Mouse (Mus musculus): Measurements from ENCODE around the gene Ppp1r18. TPM values are rescaled to one million over a fixed set of nuclear protein-coding genes. Genes with fewer than 3 reads are reported as not detected.

Gene Ppp1r18
- 100 to 1,000 TPM; 291 to 293 TPM for total RNA-seq (2023)

DNA sequence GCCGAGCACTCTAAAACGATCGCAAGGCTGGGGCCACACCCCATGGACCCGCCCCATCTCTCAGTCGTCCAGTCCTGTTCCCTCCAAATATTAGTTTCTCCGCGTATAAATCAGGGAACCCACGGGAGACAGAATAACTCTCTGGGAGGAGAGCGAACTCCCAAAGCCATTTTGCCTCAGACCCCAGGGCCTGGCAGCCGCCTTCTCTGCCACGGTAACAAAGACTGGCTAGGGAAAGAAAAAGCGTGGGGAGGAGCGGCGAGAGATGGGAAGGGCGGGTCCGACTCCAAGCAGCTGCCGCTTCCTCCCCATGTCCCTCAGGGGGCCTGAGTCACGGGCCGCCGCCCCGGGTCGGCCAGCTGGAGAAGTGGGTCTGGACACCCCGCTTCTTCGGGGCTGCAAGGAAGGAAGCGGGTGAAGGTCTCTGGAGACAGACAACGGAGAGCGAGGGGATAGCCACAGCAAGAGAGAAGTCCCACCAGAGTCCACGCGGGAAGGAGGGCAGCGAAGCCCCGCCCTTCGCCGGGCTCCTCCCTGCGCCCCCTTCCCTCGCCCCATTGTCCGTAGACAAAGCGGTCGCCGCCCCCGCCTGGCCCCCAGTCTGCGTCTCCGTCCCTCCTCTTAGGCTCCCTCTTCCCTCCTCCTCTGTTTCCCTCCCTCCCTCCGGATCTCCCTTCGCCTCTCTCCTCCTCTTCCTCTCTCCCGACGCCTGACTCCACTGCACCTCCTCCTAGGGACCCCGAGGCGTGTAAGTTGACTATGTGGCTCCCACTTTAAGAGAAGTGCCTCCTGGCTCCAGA lies at the start of gene Ppp1r18:
Gene Ppp1r18 (plus strand): TSS at position 113 of the 800 bp plus-strand sequence.

DNA sequence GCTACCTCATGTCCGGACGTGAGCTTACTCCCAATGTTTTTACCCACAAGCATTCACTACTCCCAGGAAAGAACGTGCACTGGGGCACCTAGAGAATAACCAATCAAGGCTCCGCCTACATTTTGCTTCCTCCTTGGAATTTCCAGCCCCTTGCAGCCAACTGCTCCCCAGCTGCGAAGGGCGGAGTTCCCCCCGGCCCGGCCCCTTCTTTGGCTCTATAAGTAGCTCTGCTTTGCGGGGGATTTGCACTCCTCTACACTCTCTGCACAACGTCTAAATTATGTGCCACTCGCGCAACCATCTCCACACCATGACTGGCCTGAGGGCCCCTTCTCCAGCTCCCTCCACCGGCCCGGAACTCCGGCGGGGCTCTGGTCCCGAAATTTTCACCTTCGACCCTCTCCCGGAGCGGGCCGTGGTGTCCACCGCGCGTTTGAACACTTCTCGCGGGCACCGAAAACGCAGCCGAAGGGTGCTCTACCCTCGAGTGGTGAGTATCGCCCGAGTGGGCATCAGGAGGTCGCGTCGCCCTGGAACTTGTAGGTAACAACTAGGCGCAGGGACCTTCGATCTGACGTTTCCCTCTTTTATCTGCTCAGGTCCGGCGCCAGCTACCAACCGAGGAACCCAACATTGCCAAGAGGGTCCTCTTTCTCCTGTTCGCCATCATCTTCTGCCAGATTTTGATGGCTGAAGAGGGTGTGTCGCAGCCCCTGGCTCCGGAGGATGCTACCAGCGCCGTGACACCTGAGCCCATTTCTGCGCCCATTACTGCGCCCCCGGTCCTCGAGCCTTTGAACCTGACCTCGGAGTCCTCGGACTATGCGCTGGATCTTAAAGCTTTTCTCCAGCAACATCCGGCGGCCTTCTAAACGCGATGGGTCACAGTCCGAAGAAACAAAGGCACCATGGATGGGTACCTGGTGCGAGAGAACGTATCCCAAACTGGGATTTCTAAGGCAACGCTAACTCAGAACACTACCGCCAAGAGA lies 43.7 kb upstream of the Ppp1r18 start, which contains the start of gene Ier3:
Gene Ier3 (plus strand): TSS at position 246 of the 992 bp plus-strand sequence.

DNA sequence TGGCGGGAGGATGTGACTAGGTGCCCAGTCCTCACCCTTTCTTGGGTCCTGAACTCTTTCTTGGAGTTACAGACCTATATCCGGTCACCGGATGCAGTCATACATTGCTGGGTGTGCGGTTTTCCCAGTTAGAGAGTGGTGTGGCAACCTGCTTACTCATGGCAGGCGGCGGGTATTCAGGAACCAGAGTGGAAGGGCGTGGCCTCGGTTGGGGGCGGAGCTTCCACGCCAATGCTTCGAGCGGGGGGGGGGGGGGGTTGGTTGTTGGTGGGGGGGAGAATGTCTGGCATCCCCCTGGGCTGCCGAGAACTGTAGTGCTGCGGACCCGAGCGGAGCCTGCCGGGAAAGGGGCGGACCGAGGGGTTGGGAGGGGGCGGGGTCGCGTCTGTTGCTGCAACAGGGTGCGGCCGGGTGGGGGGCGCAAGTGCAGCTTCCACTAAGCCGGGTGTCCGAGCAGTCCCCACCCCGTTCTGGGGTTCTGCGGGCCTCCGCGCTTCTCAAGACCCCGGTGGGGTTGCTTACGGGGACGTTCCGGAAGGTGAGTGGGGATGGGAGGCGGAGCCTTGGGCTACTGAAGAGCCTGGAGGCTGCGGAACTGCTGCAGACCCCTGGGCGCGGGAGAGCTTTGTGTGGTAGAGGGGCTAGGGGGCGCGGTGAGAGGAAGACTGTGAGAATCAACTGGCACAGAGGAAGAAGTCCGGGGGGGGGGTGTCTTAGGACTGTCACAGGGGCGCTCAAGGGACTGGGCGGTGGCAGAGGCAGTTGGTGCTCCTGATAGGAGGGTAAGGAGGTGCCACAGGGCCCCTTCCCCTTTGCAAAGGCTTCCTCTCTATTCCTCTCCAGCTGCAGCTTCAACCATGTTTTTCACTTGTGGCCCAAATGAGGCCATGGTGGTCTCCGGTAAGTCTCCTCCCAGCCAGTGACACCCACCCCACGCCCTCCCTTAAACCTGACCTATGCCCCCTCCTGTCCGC lies 42.1 kb upstream of the Ppp1r18 start, which contains the start of gene Flot1:
Gene Flot1 (plus strand): TSS at position 267 of the 974 bp plus-strand sequence.

DNA sequence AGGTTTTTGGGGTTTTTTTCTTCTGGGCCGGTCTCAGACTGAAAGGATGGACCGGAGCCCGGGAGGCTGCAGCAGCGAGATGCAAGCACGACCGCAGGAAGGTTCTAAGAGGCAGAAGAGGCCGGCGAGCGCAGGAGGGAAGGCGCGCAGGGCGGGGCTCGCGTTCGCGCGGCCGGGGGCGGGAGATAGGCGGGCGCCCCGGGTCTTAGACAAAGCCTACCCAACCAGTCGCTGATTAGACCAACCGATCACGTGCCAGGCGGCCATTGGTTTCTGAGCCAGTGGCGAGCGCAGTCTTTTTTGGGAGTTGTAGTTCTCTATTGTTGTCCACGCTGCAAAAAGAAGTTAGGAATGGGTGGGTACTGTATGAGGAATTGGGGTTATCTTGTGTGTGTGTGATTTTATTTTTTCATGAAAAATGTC lies 27.3 kb upstream of the Ppp1r18 start, which contains the start of gene Tubb5:
Gene Tubb5 (minus strand): TSS at position 185 of the 423 bp plus-strand sequence.

DNA sequence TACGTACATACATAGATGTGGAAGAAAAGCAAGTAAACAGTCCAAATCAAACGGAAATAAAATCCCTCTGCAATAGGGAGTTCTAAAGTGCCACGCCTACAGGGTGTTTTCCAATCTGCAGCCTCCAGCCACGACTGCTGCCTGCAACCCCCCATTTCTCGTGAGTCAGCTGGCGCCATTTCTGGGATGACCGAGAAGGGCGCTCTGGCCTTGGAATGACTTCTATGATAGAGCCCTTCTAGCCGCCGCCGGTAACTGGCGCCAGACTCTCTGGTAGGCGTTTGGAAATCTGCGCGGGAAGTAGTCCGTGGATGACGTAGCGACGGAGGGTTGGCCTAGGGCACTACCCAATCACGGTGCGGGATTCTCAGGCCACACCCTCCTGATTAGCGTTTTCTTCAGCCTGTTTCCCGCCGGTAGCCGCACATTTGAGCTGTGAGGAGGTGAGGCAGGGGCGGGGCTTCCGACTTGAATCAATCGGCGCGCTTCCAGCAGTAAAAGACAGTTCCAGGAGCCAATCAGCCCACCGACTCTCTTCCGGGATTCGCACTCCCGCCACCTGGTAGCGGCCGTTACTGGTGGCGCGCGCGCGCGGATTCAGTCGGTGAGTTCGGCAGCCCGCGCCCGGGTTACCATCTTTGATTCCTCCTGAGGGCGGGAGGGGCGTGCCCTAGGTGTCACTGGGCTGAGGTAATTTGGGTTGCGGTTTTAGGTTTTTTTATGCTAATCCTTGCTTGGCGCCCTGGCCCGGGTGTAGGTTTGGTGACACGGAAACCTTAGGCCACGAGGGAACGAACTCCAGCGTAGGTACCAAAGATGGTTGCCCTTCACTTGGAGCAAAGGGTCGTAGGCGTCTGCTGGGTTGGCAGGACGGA lies 24.1 kb upstream of the Ppp1r18 start, which contains the start of gene Mdc1:
Gene Mdc1 (plus strand): TSS at position 440 of the 875 bp plus-strand sequence.

DNA sequence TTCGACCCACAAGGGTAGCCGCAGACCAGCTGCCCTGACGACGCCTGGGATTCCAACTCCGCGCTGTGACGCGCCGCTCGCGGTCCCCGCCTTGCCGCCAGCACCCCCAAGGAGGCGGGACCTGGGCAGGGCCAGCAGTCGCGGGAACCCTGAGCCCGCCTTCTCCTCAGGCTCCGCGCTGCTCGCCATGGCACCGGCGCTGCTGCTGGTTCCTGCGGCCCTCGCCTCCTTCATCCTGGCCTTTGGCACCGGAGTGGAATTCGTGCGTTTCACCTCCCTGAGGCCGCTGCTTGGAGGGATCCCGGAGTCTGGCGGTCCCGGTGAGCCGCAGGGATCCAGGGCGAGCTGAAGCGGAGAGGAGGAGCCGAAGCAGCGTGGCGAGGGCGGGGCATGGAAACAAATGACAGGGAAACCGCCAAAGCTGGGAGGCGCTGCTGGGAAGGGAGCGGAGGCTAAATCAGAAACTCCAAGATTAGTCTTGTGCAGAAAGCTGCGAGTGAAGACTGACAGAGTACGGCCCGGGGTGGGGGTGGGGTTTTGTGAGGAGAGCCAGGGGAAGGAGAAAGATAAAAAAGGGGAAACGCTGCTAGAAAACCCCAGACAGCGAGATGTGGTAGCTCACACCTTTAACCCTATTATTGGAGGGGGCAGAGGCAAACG lies 4.1 kb upstream of the Ppp1r18 start, which contains the start of gene Nrm:
Gene Nrm (plus strand): TSS at position 121 of the 660 bp plus-strand sequence.

DNA sequence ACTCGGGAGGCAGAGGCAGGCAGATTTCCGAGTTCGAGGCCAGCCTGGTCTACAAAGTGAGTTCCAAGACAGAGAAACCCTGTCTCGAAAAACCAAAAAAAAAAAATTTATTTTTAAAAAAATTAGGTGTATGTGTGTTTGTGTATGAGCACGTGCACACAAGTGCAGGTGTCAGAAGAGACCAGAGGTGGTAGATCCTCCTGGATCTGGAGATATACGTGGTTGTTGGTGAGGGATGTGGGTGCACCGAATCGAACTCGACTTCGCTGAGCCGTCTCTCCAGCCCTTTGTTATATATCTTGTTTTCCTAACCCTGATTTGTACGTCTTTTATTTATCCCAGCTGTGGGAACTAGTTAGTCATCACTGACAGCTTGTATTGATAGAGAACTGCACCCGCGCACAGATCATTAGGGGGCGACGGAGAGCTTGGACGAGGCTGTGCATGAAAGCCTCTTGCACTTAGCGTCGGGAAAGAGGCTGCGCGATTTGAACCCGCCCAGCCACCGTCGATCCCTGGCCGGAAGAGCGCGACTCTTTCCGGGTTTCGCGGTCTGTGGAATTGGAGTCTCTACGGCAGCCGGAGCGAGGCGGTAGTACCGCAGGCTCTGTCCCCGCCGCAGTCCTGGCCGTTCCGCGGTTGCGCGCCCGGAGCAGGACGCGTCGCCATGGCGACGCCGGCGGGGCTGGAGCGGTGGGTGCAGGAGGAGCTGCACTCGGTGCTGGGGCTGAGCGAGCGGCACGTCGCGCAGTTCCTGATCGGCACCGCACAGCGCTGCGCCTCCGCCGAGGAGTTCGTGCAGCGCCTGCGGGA lies 14.1 kb downstream of the Ppp1r18 start, which contains the start of gene Dhx16:
Gene Dhx16 (plus strand): TSS at position 575 of the 813 bp plus-strand sequence.

DNA sequence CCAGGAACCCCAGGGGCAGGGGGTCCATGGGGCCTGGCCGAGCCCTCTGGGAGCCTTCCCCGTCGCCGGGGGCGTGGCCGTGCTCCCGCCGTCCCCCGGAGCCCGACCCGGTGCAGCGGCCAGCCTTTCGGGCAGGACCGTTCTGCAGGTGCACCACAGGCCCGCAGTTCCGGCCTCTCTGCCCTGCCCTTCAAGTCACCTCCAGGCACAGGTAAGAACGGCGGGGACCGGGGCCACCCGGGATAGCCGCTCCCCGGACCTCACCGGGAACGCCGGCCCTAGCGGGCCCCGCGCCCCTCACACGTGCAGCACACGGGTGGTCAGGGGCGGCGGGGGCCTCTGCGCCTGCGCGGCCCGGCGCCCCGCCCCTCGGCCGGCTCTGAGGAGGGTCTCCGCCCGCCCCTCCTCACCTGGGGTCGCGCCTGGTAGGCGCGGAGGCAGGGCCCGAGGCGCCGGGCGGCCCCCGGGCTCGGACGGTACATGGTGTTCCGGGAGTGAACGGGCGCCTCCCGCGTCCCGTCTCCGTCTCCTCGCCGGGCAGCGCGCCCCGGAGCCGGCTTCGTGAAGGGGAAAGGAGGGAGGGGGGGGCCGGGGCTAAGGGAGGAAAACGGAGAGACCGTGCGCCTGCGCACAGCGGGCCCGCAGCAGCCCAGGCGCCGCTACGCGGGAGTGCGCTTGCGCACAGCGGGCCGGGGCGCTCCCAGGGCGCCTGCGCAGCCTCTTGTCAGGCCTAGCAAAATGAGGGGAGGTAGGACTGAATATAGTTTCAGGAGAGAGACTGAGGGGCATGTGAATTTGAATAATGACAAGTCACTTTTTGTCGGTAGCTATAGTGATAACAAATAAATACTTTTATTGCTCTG lies 31.6 kb downstream of the Ppp1r18 start, which contains the start of gene 2310061I04Rik:
Gene 2310061I04Rik (minus strand): TSS at position 651 of the 863 bp plus-strand sequence.

DNA sequence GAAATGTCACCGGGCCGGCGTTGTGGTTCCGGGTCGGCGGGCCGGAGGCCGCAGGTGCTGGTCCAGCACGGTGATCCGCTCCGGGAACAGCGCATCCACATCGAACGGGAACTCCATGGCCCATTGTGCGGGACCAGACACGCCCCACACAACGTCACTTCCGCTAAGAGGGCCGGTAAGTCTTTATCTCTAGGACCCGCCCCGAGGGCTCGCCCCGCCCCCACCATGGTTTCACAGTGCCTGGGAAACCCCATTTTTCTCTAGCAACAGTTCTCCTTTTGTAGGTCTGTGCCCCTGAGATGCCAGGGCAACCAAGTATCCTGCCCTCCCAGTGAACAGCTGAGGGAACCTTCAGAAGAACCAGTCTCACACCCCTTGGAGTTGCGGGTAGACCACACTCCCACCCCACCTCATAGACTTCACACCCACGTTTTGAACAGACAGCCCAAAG lies 44.6 kb downstream of the Ppp1r18 start, which contains the start of gene Atat1:
Gene Atat1 (minus strand): TSS at position 157 of the 451 bp plus-strand sequence.

DNA sequence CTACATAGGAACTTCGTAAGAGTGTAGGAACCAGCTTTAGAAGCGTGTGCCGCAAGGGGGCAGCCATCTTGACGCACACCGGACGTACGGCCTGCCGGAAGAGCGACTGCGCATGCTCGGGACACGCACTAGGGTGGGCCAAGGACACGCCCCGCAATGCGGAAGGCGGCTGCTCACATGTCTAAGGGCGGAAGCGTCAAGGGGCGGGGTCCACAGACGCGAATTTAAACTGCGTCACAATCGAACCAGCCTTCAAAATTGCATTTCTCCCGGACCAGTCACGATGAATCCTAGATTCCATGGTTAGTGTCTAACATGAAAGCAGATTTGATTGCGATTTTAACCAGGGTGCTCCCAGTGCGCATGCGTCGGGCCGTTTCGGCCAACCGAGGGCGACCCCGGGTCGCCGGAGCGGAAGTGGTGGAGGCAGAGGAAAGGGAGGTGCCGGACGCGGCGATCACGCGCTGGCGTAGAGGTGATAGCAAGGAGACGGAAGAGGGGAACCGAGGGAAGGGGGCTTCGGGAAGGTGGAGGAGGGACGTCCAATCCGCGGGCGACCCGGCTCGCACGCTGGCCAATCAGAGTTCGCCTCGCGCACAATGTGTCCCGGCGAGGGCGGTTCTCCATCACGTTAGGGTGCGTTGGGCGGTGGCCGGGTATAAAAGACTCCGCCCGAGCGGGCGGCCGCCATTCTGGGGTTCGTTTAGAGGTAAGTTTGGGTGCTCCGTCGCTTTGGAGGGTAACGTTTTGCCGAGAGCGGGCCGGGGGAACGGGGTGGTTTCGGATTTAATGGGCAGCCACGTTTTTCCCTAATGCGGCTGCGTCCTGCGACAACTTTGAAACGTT lies 51.1 kb downstream of the Ppp1r18 start, which contains the start of the genes Mrps18b and Ppp1r10:
Gene Mrps18b (minus strand): TSS at position 93 of the 846 bp plus-strand sequence.
Gene Ppp1r10 (plus strand): TSS at position 138 of the 846 bp plus-strand sequence.

Other genes starting within 250 kb of the Ppp1r18 start
- not detected for gene Gm9573, start 239.0 kb upstream of the Ppp1r18 start, total RNA-seq (2023)
- gene Mucl3, start 221.9 kb upstream of the Ppp1r18 start, total RNA-seq (2023), result not detected
- 10 to 100 TPM in 1 of 2 experiments, 1 to 10 TPM in 1; 7.2 to 11.6 TPM for gene Vars2, start 198.0 kb upstream of the Ppp1r18 start, total RNA-seq (2023)
- gene Gtf2h4, start 191.9 kb upstream of the Ppp1r18 start, total RNA-seq (2023), result 1 to 10 TPM; 6.5 to 9.4 TPM
- under 1 TPM; 0.31 to 0.51 TPM for gene Ddr1, start 161.0 kb upstream of the Ppp1r18 start, total RNA-seq (2023)
- gene Ier3, start 43.9 kb upstream of the Ppp1r18 start, total RNA-seq (2023), result 100 to 1,000 TPM; 115 to 121 TPM
- 100 to 1,000 TPM; 181 to 198 TPM for gene Flot1, start 42.4 kb upstream of the Ppp1r18 start, total RNA-seq (2023)
- 100 to 1,000 TPM; 449 to 487 TPM for gene Tubb5, start 27.3 kb upstream of the Ppp1r18 start, total RNA-seq (2023)
- 10 to 100 TPM; 33.5 to 33.9 TPM for gene Mdc1, start 24.1 kb upstream of the Ppp1r18 start, total RNA-seq (2023)
- gene Nrm, start 4.3 kb upstream of the Ppp1r18 start, total RNA-seq (2023), result 10 to 100 TPM; 40.8 to 50.0 TPM
- gene Dhx16, start 14.2 kb downstream of the Ppp1r18 start, total RNA-seq (2023), result 10 to 100 TPM; 63.4 to 68.3 TPM
- 10 to 100 TPM; 12.1 to 14.2 TPM for gene 2310061I04Rik, start 31.8 kb downstream of the Ppp1r18 start, total RNA-seq (2023)
- 10 to 100 TPM; 13.1 to 14.4 TPM for gene Atat1, start 44.5 kb downstream of the Ppp1r18 start, total RNA-seq (2023)
- 10 to 100 TPM; 18.4 to 21.4 TPM for gene Mrps18b, start 50.8 kb downstream of the Ppp1r18 start, total RNA-seq (2023)
- gene Ppp1r10, start 50.8 kb downstream of the Ppp1r18 start, total RNA-seq (2023), result 100 to 1,000 TPM; 100 to 125 TPM
- gene Abcf1, start 104.2 kb downstream of the Ppp1r18 start, total RNA-seq (2023), result 10 to 100 TPM; 73.8 to 79.6 TPM
- gene Gnl1, start 114.3 kb downstream of the Ppp1r18 start, total RNA-seq (2023), result 10 to 100 TPM; 43.5 to 46.4 TPM
- 10 to 100 TPM; 25.9 to 32.6 TPM for gene Prr3, start 114.6 kb downstream of the Ppp1r18 start, total RNA-seq (2023)
- 10 to 100 TPM; 34.9 to 43.5 TPM for gene H2-T24, start 155.0 kb downstream of the Ppp1r18 start, total RNA-seq (2023)
- gene H2-T23, start 167.3 kb downstream of the Ppp1r18 start, total RNA-seq (2023), result 100 to 1,000 TPM; 154 to 159 TPM
- 10 to 100 TPM; 28.5 to 30.4 TPM for gene H2-T22, start 177.2 kb downstream of the Ppp1r18 start, total RNA-seq (2023)
- under 1 TPM in 1 of 2 experiments, not detected in 1; 0.24 TPM for gene Gm6034, start 177.4 kb downstream of the Ppp1r18 start, total RNA-seq (2023)
- 10 to 100 TPM; 26.6 to 29.0 TPM for gene Gm11127, start 192.8 kb downstream of the Ppp1r18 start, total RNA-seq (2023)

All from neutrophil, adult 59 days (primary cell).